Mouse (Mus musculus) gastrocnemius, postnatal 10 days (tissue): ENCODE measurements around the gene Suz12. TPM values are rescaled to one million over a fixed set of nuclear protein-coding genes. Genes with fewer than 3 reads are reported as not detected.

Experiments used
- DNase-seq: peaks from one replicate; pipeline ENCODE4 v3.0.0; 2021; ENCODE audit warnings: mixed read lengths
- total RNA-seq, 2 experiments: library from RNA; stranded (reverse); gene quantifications; 2 replicates each; pipeline ENCODE4 v1.2.3; 2021

Gene Suz12
- total RNA-seq, 2 experiments from 2014 or later = 24.5 to 28.8 TPM

GRCm38 (mm10) chr11:80075608-80076277 lies 82.8 kb downstream of the Suz12 start:
- DNase-seq = no peak

- no peak for DNase-seq
These were observed 85.1 kb downstream of the Suz12 start for GRCm38 (mm10) chr11:80077784-80078545.

GRCm38 (mm10) chr11:80078831-80079230 lies 85.9 kb downstream of the Suz12 start:
- DNase-seq = no peak

GRCm38 (mm10) chr11:80079751-80080150 lies 86.8 kb downstream of the Suz12 start:
- DNase-seq = no peak

DNA sequence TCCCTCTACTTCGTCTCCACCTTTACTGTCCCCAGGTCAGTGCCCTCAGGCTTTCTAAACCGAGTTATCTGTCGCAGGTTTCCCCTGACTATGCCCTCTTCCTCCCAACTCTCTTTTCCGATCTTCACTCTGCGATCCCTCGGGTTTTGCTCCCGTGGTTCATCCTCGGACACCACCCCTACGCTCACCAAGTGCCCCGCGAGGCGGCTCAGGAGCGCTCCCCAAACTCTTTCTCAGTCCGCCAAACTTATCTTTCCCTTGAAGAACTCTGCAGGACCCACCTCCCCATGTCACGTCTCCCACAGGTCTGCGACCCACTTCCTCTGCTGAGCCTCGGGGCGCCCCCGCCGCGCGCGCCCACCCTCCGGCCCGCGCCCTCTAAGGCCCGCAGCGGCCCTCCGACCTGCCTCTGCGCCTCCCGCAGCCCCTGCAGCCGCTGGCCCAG lies 87.5 kb downstream of the Suz12 start:
- DNase-seq = peak; percentile 42

GRCm38 (mm10) chr11:80080826-80081728 lies 88.2 kb downstream of the Suz12 start, which contains the start of gene Crlf3:
TSS of gene Crlf3 (minus strand) at chr11:80080991.
- DNase-seq = peak; percentile 97

DNA sequence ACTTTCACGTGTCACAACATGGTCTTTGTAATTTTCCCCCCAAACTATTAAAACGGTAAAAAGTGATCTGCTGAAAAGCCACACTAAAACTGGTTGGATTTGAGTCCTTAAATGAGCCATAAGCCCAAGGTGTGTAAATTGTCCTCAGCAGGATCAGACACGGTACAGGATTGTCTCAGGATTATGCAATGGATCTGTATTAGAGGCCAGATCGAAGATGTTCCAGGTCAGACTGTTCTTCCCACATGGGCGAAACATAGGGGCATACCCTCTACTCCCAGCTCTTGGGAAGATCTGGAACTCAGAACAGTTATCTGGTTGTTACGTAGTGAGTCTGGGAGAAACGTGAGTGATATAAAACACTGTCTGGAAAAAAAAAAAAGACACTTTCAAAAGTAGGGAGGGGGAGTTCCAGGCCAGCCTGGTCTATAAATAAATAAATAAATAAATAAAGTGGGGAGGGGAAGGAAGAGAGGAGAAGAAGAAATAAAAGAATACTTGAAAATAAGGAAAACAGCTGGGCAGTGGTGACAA lies 88.9 kb downstream of the Suz12 start:
- no peak for DNase-seq

Other genes starting within 250 kb of the Suz12 start
- gene Utp6, start 30.7 kb upstream of the Suz12 start, total RNA-seq = 10 to 100 TPM; 29.4 to 36.0 TPM
- 10 to 100 TPM; 11.6 to 14.9 TPM for gene Crlf3, start 87.9 kb downstream of the Suz12 start, total RNA-seq
- gene Atad5, start 96.3 kb downstream of the Suz12 start, total RNA-seq = 1 to 10 TPM; 3.6 to 3.8 TPM
- 10 to 100 TPM; 21.0 to 22.2 TPM for gene Tefm, start 149.1 kb downstream of the Suz12 start, total RNA-seq
- 1 to 10 TPM; 6.9 to 9.3 TPM for gene Adap2, start 161.0 kb downstream of the Suz12 start, total RNA-seq
- 1 to 10 TPM; 4.0 to 6.6 TPM for gene Rnf135, start 190.7 kb downstream of the Suz12 start, total RNA-seq
- gene Rhot1, start 215.9 kb downstream of the Suz12 start, total RNA-seq = 10 to 100 TPM; 45.4 to 50.6 TPM